ENCODE assay signal across 23 mouse cellular contexts in genomic region chr2:157693576-157693975, GRCm38 (mm10). TPM values are rescaled to one million over a fixed set of nuclear protein-coding genes. Genes with fewer than 3 reads are reported as not detected.
DNase-seq lines count a peak whose midpoint lies in the region; ATAC-seq and TF ChIP-seq lines count a peak whose summit lies in the region.
"Had no signal": no experiment of that assay in that cellular context is flagged by ENCODE, and none has a peak within 500 bp of the region (broad histone marks: within the 10 kb centered on the region; RNA-seq: fewer than 3 reads in every experiment).

No protein-coding gene starts in this region.

- H3K4me1 ChIP-seq in kidney, embryonic 14.5 days (ENCODE audit: control insufficient read depth, insufficient read depth, low read length), result peaks cover 19% of the 10 kb centered on the region
- peaks cover 27% of the 10 kb centered on the region for H3K4me1 ChIP-seq in kidney, postnatal 0 days (replicated peaks; ENCODE audit: insufficient read depth, low read length)

- 0 out of 2 replicates have a peak overlapping the region, but pooled peaks have one; percentile 32 for H3K27ac ChIP-seq in kidney, embryonic 14.5 days (ENCODE audit: low read depth, low read length)
- no peak overlapping the region for H3K27ac ChIP-seq in kidney, postnatal 0 days
- H3K27ac ChIP-seq: forebrain, embryonic 13.5 days; heart, adult 2 months; heart, embryonic 10.5 days; heart, embryonic 13.5 days had no signal

- H3K4me2 ChIP-seq in kidney, embryonic 14.5 days (replicated peaks; ENCODE audit: low read depth, low read length), result no peak overlapping the region
- no peak overlapping the region for H3K4me2 ChIP-seq in kidney, postnatal 0 days (ENCODE audit: low read length)
- H3K4me2 ChIP-seq: forebrain, embryonic 13.5 days; heart, embryonic 13.5 days; hindbrain, embryonic 13.5 days had no signal

- no peak for ATAC-seq in kidney, embryonic 14.5 days (ENCODE audit: low FRiP score, low TSS enrichment)
- no peak for ATAC-seq in kidney, postnatal 0 days (replicated peaks; ENCODE audit: low FRiP score, low read depth)
- ATAC-seq: forebrain, embryonic 13.5 days; forebrain, embryonic 16.5 days; Patski had no signal

- no peaks in the 10 kb centered on the region for H3K9me3 ChIP-seq in kidney, embryonic 14.5 days (ENCODE audit: control insufficient read depth, low read length)
- no peaks in the 10 kb centered on the region for H3K9me3 ChIP-seq in kidney, postnatal 0 days (replicated peaks; ENCODE audit: low read length)
- H3K9me3 ChIP-seq: forebrain, embryonic 10.5 days; forebrain, embryonic 13.5 days; heart, embryonic 10.5 days; heart, embryonic 13.5 days; hindbrain, embryonic 13.5 days had no signal

- H3K4me3 ChIP-seq in kidney, embryonic 14.5 days (ENCODE audit: low read length), result no peak overlapping the region
- no peak overlapping the region for H3K4me3 ChIP-seq in kidney, postnatal 0 days (replicated peaks; ENCODE audit: low read depth, low read length)
- H3K4me3 ChIP-seq: forebrain, embryonic 10.5 days; forebrain, embryonic 13.5 days; heart, adult 2 months; heart, embryonic 10.5 days; heart, embryonic 13.5 days; hindbrain, embryonic 13.5 days had no signal

- H3K27me3 ChIP-seq in kidney, embryonic 14.5 days (ENCODE audit: control insufficient read depth, insufficient read depth, low read length), result no peaks in the 10 kb centered on the region
- no peaks in the 10 kb centered on the region for H3K27me3 ChIP-seq in kidney, postnatal 0 days (ENCODE audit: insufficient read depth, low read length)

- H3K36me3 ChIP-seq in kidney, embryonic 14.5 days (ENCODE audit: control insufficient read depth, insufficient read depth, low read length), result no peaks in the 10 kb centered on the region
- H3K36me3 ChIP-seq in kidney, postnatal 0 days (ENCODE audit: insufficient read depth, low read length), result no peaks in the 10 kb centered on the region
- H3K36me3 ChIP-seq: forebrain, embryonic 10.5 days; heart, embryonic 10.5 days; heart, embryonic 13.5 days; hindbrain, embryonic 13.5 days had no signal

- TF ChIP-seq CTCF in kidney, postnatal 0 days (IDR thresholded peaks at IDR 0.05; ENCODE audit: low read depth), result peak; percentile 7; the same call in 1 of the 2 replicates

- no peak overlapping the region for H3K9ac ChIP-seq in kidney, embryonic 14.5 days (ENCODE audit: low read depth, low read length)
- H3K9ac ChIP-seq in kidney, postnatal 0 days (ENCODE audit: low read depth, low read length), result no peak overlapping the region
- H3K9ac ChIP-seq: forebrain, embryonic 13.5 days; heart, embryonic 13.5 days; hindbrain, embryonic 13.5 days had no signal

- WGBS in kidney, embryonic 14.5 days, result 46% methylated on average over 3 of the region's 3 CpGs
- WGBS in kidney, postnatal 0 days, result 60% methylated on average over 3 of the region's 3 CpGs

- no peak for DNase-seq in kidney, adult 18-20 months
- DNase-seq in kidney, postnatal 0 days (ENCODE audit: low spot score), result peak; percentile 61
- no peak for DNase-seq in kidney, adult 9 months
- DNase-seq in 3T3-L1 (ENCODE audit: low read depth, low spot score) (peak; percentile 6), MN1 (ENCODE audit: low spot score) (peak; percentile 69)
- DNase-seq: adrenal gland, postnatal 10 days; adrenal gland, postnatal 36 days; cerebellum, adult 18-20 months; cerebellum, adult 9-10 months; cerebellum, postnatal 14 days; gastrocnemius, postnatal 10 days; gastrocnemius, postnatal 36 days; heart, adult 2 months; heart, postnatal 14 days; heart, postnatal 4 days had no signal

RNA-seq across cellular contexts. Expression of gene Ctnnbl1, which starts 43.6 kb away (rescaled TPM):
- polyA plus RNA-seq in kidney, embryonic 14.5 days (2014; fragmentation: Nextera tagmentation; extraction: Ambion mirVana), result 55.4 and 77.1 TPM in 2 replicates
- polyA plus RNA-seq in kidney, postnatal 0 days (2015; fragmentation: Nextera tagmentation; extraction: Ambion mirVana), result 46.3 and 51.8 TPM in 2 replicates

Comparison
In these comparisons a context has a peak if more than half of its experiments do, and no peak if none do; other contexts are left out.
1. DNase-seq: peak in kidney, postnatal 0 days (single experiment), 3T3-L1 (single experiment) and MN1 (single experiment); none in kidney, adult 18-20 months (single experiment) and kidney, adult 9 months (single experiment).